Mouse (Mus musculus) cerebellum, postnatal 10 days (tissue): ENCODE data around the gene Zcchc2.

Experiments used
- DNase-seq, 2 experiments: peaks; one replicate each; pipeline ENCODE4 v3.0.0; 2021; ENCODE audit warnings: mixed read lengths in 2 of 2

Gene Zcchc2

DNA sequence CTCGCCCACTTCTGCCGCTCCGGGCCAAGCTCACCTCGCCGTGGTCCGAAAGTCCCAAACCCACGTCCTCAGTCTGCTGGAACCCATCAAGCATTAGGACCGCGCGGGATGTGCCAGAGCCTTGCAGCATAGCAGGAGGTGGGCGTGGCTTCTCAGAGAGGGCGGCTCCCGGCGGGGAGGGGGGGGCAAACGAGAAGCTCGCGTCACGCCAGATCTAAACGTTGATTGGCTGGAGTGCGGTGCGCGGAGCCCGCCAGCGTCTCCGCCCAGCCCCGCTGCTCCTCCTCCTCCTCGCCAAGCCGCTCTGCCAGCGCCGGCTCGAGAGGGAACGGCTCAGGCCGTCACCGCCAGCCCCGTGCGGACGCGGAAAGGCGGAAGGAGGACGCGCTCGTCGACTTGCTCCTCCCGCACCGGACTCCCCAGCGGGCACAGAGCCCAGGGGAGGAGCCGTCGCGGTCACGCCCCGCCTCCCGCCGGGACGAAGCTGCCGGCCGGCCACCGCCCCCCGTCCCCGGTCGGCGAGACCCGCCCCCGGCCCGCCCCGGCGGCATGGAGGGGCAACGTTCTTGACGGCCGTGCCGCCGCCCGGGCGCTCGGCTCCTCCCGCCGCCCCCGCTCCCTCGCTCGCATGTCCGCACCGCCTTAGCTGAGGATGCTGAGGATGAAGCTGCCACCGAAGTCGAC, at the start of gene Zcchc2:
Zcchc2 (plus strand) TSS at position 269 of the 684 bp plus-strand sequence.
- peak; percentile 100 for DNase-seq

GRCm38 (mm10) chr1:105944927-105945580, 45.2 kb upstream of the Zcchc2 start:
- no peak for DNase-seq

DNA sequence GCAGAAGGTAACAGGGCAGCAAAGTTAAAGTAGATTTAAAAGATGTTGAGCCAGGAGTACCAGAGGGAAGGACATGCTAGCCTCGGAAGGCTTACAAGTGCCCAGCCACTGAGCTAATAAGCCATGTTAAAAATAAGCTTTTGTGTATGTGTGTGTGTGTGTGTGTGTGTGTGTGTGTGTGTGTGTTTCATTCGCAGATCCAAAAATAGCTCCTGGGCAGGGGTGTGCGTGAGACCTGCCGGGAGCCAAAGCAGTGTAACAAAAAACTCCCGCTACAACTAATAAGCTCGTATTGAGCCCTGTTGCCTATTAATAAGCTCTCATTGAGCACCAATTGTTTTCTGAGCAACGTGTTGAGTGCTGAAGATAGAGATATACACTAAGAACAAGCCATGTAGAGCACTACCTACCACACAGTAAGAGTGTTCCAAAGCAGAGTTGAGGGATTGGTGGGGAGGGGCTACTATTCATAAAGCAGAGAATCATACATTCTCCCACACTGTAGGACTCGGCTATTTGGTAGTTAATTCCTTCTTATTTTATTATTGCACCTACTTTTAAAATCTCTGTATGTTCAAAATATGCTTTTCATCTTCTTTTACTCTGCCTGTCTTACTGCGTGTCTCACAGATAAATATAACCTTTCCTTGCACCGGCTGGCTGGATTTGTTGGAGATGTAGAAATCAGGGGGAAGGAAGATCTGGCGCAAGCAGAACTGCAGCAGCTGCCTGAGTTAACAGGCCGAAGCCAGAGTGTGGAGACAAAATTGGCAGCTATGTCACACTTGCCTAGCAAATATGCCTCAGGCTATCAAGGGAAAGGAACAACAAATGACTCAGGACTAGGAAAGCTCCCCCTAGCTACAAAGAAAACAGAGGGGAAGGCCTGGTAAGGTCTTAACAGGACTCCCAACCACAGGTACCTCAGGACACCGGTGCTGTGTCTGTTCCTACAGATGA, 43.3 kb upstream of the Zcchc2 start:
- DNase-seq: peak; percentile 65 to 69

DNA sequence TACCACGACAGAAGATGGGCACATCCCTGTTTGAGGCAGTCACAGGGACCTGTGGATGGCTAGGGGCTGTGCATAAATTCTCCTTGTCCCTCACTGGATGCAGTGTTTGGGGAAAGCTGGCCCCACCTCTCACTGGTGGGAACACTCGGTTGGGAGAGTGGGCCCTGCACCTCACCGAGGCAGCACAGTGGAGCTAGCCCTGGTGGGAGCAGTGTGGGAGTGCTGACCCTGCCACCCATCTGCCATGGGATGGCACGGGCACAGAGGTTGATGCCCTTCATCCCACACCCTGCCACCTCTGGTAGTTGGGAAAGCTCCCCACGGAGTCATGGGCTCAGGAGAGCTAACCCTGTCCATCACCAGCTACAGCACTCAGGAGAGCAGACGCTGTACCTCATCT, 41.9 kb upstream of the Zcchc2 start:
- DNase-seq: peak in 1 of 2 experiments; percentile 2

DNA sequence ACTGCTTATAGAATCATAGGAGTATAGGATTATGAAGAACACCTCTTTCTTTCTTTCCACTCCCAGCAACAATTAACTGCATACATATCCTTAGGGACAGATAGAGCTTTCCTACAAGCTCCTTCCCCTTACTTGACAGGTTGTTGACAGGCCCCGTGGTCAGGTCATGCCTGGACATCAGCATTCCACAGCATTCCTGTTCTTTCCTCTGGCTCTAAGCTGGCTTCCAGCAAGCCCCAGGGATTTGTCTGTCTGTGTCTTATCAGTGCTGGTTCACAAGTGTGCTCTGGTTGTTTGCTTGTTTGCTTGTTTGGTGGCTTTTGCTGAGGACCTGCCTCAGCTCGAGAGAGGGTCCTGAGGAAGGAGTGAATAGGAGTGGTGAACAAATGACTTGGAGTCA, 36.6 kb upstream of the Zcchc2 start:
- no peak for DNase-seq

GRCm38 (mm10) chr1:105954047-105954446, 36.2 kb upstream of the Zcchc2 start:
- no peak for DNase-seq

DNA sequence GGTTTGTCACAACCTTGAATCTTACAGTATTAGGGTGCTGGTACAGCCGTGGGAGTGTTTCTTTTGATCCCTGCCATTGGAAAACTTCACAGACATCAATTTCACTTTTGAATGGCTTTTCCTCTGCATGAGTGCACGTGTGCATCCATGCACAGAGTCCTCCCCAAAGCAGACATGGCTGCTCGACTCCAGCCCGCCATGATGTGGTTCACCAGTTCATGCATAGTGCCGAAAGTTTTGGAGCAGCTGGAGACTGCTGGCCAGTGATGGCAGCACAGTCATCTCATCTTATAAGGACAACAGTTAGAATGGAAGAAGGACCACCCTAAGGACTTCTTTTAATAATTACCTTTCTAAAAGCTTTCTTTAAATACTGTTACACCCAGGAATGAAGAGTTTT, 34.1 kb upstream of the Zcchc2 start:
- no peak for DNase-seq

- no peak for DNase-seq
These were observed 28.7 kb upstream of the Zcchc2 start for GRCm38 (mm10) chr1:105961472-105961871.

GRCm38 (mm10) chr1:105962084-105962818, 28.0 kb upstream of the Zcchc2 start:
- no peak for DNase-seq

- DNase-seq: no peak
These were observed 27.4 kb upstream of the Zcchc2 start for GRCm38 (mm10) chr1:105962852-105963251.

DNA sequence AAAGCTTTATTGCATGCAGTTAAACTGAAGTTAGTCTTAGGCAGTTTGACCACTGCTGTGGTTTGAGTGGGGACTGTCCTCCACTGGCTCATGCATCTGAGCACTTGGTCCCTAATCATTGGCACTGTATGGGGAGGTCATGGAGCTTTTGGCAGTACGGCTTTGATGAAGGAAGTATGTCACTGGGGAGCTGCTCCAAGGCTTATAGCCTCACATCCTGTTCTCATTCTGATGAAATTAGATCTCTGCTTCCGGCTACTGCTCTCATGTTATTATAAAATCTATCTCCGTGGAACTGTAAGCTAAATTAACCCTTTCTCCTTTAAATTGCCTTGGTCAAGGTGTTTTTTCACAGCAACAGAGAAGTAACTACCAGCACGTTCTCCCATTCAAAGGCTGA, 25.7 kb upstream of the Zcchc2 start:
- peak in 1 of 2 experiments; percentile 4 for DNase-seq

DNA sequence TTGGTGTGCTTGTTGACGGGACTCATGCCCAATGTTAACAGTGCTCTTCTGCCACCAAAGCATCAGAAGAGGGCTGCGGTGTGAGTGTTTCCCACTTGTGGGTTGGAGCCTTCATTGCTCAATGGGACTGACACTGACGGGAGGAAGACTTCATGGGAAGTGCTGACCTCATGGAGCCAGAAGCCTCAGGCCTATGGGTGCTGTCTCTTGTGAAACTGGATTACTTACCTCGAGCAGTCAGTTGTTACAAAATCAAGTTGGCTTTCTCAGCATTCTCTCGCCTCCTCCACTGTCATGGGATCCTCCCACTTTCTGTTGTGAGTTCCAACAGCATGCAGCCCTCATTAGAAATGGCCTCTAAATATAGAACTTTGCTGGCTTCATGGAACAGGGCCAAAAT, 25.0 kb upstream of the Zcchc2 start:
- DNase-seq: no peak

DNA sequence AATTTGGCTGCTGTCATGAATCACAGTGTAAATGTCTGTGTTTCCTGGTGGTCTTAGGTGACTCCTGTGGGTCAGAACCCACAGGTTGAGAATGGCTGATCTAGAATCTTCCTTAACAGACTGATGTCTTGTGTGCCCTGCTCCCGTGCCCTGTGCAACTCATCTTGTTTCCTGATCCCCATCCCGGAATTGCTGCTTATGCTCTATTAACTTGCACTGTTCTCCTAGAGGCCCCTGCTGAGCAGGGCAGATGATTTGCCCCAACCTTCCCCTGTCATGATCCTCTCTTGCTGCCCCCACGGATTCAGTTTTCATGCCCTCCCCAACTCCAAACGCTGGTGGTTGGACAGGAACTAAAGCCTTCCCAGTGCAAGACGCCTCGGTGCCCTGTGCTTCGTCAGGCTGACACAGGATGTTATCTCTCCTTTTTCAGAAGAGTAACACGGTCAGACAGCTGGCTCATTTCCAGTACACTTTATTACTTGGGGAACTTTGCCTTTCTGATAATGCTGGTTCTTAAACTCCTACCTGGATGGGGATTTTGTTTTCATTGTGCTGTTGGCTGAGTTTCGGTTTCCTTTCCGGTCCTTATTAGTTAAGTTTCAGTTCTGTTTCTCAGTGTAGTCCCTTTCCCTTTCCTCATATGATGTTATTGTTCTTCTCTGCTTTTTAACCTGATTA, 18.6 kb upstream of the Zcchc2 start:
- peak in 1 of 2 experiments; percentile 1 for DNase-seq

- DNase-seq: no peak
These were observed 16.2 kb upstream of the Zcchc2 start for GRCm38 (mm10) chr1:105974023-105974422.

DNA sequence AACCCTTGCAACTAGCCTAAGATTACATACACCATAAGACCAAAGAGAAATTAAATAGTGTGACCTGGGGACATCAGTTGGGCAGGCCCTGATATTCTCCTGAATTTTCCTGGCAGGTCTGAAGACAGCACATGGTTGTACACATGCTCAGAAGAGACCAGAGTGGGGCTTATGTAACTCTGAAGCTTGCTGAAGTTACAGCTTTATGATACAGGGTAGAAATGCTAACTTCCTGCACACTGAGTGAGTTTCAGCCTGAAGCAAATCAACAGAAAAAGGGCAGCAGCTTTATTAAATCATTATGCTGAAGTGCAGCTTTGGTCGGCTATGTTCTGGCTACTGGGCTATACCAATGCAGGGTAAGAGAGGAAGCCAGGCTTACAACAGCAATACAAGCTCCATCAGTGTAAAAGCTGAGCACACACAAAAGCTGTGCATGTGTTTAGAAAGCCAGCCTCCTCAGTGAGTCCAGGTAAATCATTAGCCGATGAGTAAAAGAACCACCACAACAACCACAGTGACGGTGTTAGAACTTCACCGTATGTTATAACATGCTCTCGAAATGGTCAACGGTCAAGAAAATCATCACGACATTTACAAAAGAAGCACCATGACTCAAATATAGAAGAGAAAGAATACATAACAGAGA, 12.6 kb upstream of the Zcchc2 start:
- DNase-seq: no peak

GRCm38 (mm10) chr1:105980849-105981610, 9.2 kb upstream of the Zcchc2 start:
- DNase-seq: no peak

- no peak for DNase-seq
These were observed 7.5 kb upstream of the Zcchc2 start for GRCm38 (mm10) chr1:105982496-105983364.

- DNase-seq: no peak
These were observed 6.0 kb upstream of the Zcchc2 start for GRCm38 (mm10) chr1:105984172-105984571.

- no peak for DNase-seq
These were observed 2.0 kb upstream of the Zcchc2 start for GRCm38 (mm10) chr1:105988171-105988570.
